Mouse (Mus musculus) stomach, embryonic 16.5 days (tissue): ENCODE data around the gene Elmo2. TPM values are rescaled to one million over a fixed set of nuclear protein-coding genes. Genes with fewer than 3 reads are reported as not detected.
A peak's percentile ranks its signal among the peaks of the same experiment; 100 is the strongest.

Experiments used
- ATAC-seq: fragments of 200-750 bp; cut with Nextera tagmentation; 2 replicates; pipeline ENCODE4 v1.8.0; 2017; ENCODE audit warnings: moderate number of reproducible peaks, moderate TSS enrichment; ENCODE audit not compliant: insufficient read depth, low FRiP score
- H3K27ac ChIP-seq: fragments of 300-500 bp; sonication (generic); 2 replicates; pipeline ENCODE4 v1.5.1; 2014; ENCODE audit warnings: low read length
- H3K27me3 ChIP-seq: fragments of 300-500 bp; sonication (generic); 2 replicates; pipeline ENCODE4 v1.6.1; 2014; ENCODE audit warnings: low read length, control low read depth, mixed read lengths; ENCODE audit not compliant: control insufficient read depth, insufficient read depth
- H3K36me3 ChIP-seq: fragments of 300-500 bp; sonication (generic); 2 replicates; pipeline ENCODE4 v1.6.1; 2014; ENCODE audit warnings: low read length; ENCODE audit not compliant: control insufficient read depth, insufficient read depth
- H3K4me1 ChIP-seq: fragments of 300-500 bp; sonication (generic); 2 replicates; pipeline ENCODE4 v1.6.1; 2014; ENCODE audit warnings: low read length, control low read depth, mixed read lengths; ENCODE audit not compliant: control insufficient read depth, insufficient read depth
- H3K4me2 ChIP-seq: fragments of 300-500 bp; sonication (generic); 2 replicates; pipeline ENCODE4 v1.6.1; 2014; ENCODE audit warnings: low read depth, low read length, mixed read lengths
- H3K4me3 ChIP-seq: fragments of 300-500 bp; sonication (generic); replicated peaks from 2 replicates; pipeline ENCODE4 v1.5.1; 2014; ENCODE audit warnings: mild to moderate bottlenecking, low read length
- H3K9ac ChIP-seq: fragments of 300-500 bp; sonication (generic); 2 replicates; pipeline ENCODE4 v1.6.1; 2014; ENCODE audit warnings: low read length
- H3K9me3 ChIP-seq: fragments of 300-500 bp; sonication (generic); replicated peaks from 2 replicates; pipeline ENCODE4 v1.6.1; 2016; ENCODE audit warnings: low read length, control low read depth; ENCODE audit not compliant: control insufficient read depth
- WGBS: fragments of 180-500 bp; shearing (Covaris S2); extraction: QIAGEN DNeasy Blood & Tissue Kit; methylation state at CpG from one replicate; pipeline ENCODE4 v1.1.7; 2014; 5-methylcytosine and 5-hydroxymethylcytosine counted together
- polyA plus RNA-seq: library from polyadenylated mRNA; unstranded; fragments of >200 nt; fragmentation: Nextera tagmentation; extraction: Ambion mirVana; gene quantifications from 2 replicates; pipeline ENCODE4 v1.2.1, GENCODE M21; 2015

The Elmo2 gene
- polyA plus RNA-seq, 1 experiment from 2014 or later = 56.0 TPM

GRCm38 (mm10) chr2:165307801-165308200 is 18.5 kb downstream of the Elmo2 start:
- Histone ChIP-seq H3K27me3 (no peaks in the 10 kb centered on the region), H3K4me1 (no peaks in the 10 kb centered on the region), H3K4me2 (no peak overlapping the region), H3K9ac (no peak overlapping the region), H3K9me3 (no peaks in the 10 kb centered on the region), H3K4me3 (no peak overlapping the region), H3K27ac (no peak overlapping the region), H3K36me3 (peaks cover 10% of the 10 kb centered on the region; the same call in 1 of the 2 replicates)
- no peak for ATAC-seq
- WGBS = 88% methylated on average over 6 of the region's 6 CpGs

GRCm38 (mm10) chr2:165305438-165305837 is 20.8 kb downstream of the Elmo2 start:
- H3K27ac ChIP-seq = no peak overlapping the region
- H3K4me1 ChIP-seq = no peaks in the 10 kb centered on the region
- H3K4me3 ChIP-seq = no peak overlapping the region
- no peak overlapping the region for H3K4me2 ChIP-seq
- no peaks in the 10 kb centered on the region for H3K27me3 ChIP-seq
- no peak overlapping the region for H3K9ac ChIP-seq
- peaks cover 14% of the 10 kb centered on the region for H3K36me3 ChIP-seq
- WGBS = 67% methylated on average over 8 of the region's 8 CpGs
- no peaks in the 10 kb centered on the region for H3K9me3 ChIP-seq
- no peak for ATAC-seq

DNA sequence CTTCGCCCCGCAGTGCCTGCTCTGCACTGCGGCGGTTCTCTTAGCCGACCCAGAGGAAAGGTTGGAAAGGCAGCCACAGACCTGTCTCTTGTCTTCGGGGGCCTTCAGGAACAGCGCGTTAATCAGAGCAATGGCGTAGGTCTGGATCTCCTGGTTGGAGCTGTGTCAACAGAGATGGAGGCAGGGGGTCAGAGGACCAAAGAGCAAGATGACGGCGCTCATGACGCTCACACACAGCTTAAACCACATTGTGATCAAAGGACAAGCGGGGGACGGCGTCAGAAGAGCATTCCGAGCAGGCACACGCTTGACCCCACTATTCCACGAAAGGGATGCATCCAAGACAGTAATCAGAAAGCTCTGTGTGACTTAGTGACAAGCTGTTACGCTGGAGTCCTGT is 21.5 kb downstream of the Elmo2 start:
- no peaks in the 10 kb centered on the region for H3K27me3 ChIP-seq
- no peak overlapping the region for H3K9ac ChIP-seq
- no peaks in the 10 kb centered on the region for H3K4me1 ChIP-seq
- H3K4me3 ChIP-seq = no peak overlapping the region
- peaks cover 14% of the 10 kb centered on the region for H3K36me3 ChIP-seq
- 77% methylated on average over 19 of the region's 19 CpGs for whole genome bisulfite sequencing
- no peak; the same call in 1 of the 2 replicates for ATAC-seq
- no peak overlapping the region for H3K27ac ChIP-seq
- no peaks in the 10 kb centered on the region for H3K9me3 ChIP-seq
- H3K4me2 ChIP-seq = no peak overlapping the region

GRCm38 (mm10) chr2:165303354-165304012 is 22.8 kb downstream of the Elmo2 start:
- H3K4me1 ChIP-seq = no peaks in the 10 kb centered on the region
- H3K9ac ChIP-seq = no peak overlapping the region
- H3K27ac ChIP-seq = no peak overlapping the region
- no peak overlapping the region for H3K4me3 ChIP-seq
- H3K36me3 ChIP-seq = peaks cover 14% of the 10 kb centered on the region
- H3K27me3 ChIP-seq = no peaks in the 10 kb centered on the region
- no peak for ATAC-seq
- 95% methylated on average over 6 of the region's 6 CpGs for WGBS
- no peaks in the 10 kb centered on the region for H3K9me3 ChIP-seq
- H3K4me2 ChIP-seq = no peak overlapping the region

- Histone ChIP-seq H3K9ac (no peak overlapping the region), H3K4me2 (no peak overlapping the region), H3K4me1 (no peaks in the 10 kb centered on the region), H3K4me3 (no peak overlapping the region), H3K27me3 (no peaks in the 10 kb centered on the region), H3K36me3 (peaks cover 14% of the 10 kb centered on the region), H3K9me3 (no peaks in the 10 kb centered on the region), H3K27ac (no peak overlapping the region)
- WGBS = 74% methylated on average over 3 of the region's 3 CpGs
- no peak for ATAC-seq
Observed at GRCm38 (mm10) chr2:165301409-165301808, 24.9 kb downstream of the Elmo2 start.

DNA sequence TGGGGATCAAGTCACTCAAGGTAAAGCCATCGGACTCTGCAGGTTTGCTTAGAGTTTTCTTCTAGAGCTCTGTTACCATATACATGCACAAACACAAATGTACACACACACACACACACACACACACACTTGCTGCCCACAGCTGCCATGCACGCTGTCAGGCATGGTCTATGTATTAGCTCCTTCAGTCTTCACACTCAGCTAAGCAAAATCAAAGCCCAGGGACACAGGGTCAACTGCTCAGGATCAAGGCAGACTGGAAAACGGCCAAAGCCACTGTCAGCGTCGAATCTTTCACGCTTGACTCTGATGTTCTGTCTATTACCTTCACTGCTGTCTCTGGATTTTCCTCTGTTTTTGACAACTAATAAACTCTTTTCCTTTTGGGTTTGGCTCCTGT is 25.4 kb downstream of the Elmo2 start:
- H3K27me3 ChIP-seq = no peaks in the 10 kb centered on the region
- H3K9me3 ChIP-seq = no peaks in the 10 kb centered on the region
- H3K9ac ChIP-seq = no peak overlapping the region
- H3K4me3 ChIP-seq = no peak overlapping the region
- no peak for ATAC-seq
- no peak overlapping the region for H3K4me2 ChIP-seq
- 91% methylated on average over 6 of the region's 6 CpGs for WGBS
- peaks cover 14% of the 10 kb centered on the region for H3K36me3 ChIP-seq
- H3K27ac ChIP-seq = no peak overlapping the region
- no peaks in the 10 kb centered on the region for H3K4me1 ChIP-seq

DNA sequence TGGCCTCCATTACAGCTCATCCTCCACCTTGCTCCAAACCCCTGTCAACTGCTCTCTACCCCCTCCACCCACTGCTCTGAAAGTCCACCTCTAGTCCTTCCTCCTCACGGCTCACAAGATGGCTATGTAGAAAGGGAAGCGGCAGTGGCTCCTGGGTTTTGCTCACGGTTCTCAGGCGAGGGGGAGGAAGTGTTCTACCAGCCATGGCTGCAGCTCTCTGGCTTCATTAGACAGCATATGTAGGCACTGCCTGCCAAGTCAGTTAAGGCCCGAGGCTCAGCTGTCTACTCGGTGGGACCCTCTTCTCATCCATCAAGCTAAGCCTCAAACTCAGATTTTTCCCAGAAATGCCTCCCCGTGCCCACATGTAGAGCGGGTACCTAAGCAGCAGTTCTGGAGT is 25.9 kb downstream of the Elmo2 start:
- H3K9me3 ChIP-seq = no peaks in the 10 kb centered on the region
- H3K4me1 ChIP-seq = no peaks in the 10 kb centered on the region
- ATAC-seq = no peak
- H3K36me3 ChIP-seq = peaks cover 14% of the 10 kb centered on the region
- H3K9ac ChIP-seq = no peak overlapping the region
- no peak overlapping the region for H3K4me2 ChIP-seq
- no peak overlapping the region for H3K4me3 ChIP-seq
- no peak overlapping the region for H3K27ac ChIP-seq
- WGBS = 78% methylated on average over 8 of the region's 8 CpGs
- no peaks in the 10 kb centered on the region for H3K27me3 ChIP-seq

DNA sequence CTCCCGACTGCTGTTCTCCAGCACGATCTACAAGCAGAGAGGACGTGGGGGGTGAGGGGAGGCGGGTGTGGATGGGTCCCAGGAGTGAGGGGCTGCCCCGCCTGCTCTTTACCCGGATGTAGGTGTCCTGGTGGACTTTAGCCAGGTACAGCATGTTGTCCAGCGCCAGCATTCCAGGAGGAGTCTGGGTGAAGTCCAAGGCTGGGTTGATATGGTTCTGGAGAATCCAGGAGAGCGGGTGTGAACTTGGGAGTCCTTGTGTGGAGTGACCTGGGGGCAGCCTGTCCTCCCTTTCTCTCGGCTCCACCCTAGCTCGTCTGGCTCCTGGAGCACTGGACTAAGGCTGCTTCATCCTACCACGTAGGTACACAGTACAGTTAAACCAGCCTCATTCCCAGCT is 28.9 kb downstream of the Elmo2 start:
- Histone ChIP-seq H3K27me3 (no peaks in the 10 kb centered on the region), H3K4me1 (no peaks in the 10 kb centered on the region), H3K4me2 (no peak overlapping the region), H3K27ac (no peak overlapping the region), H3K4me3 (no peak overlapping the region), H3K9ac (no peak overlapping the region), H3K36me3 (peaks cover 3% of the 10 kb centered on the region; the same call in 1 of the 2 replicates), H3K9me3 (no peaks in the 10 kb centered on the region)
- WGBS = 89% methylated on average over 11 of the region's 11 CpGs
- ATAC-seq = 0 out of 2 replicates have a peak, but pooled peaks have one; percentile 27

DNA sequence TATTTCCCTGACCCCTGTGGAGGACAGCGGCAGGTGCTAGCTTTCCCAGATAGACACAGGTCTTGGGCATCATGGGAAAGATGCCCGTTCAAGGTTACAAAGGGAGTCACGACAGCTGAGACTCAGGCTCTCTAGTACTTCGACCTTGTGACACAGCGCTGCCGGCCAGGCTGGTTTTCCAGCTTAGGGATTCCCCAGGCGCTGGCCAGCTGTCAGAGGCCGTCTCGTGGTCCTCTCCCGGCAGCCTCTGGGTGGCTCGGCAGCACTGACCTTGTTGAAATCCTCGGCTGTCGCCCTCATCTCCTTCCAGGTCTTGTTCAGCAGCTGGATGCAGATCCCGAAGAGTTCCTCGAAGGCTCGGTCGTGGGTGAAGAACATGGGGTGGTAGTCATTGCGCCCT is 29.7 kb downstream of the Elmo2 start:
- 85% methylated on average over 18 of the region's 18 CpGs for WGBS
- H3K9me3 ChIP-seq = no peaks in the 10 kb centered on the region
- H3K4me1 ChIP-seq = no peaks in the 10 kb centered on the region
- no peak overlapping the region for H3K4me3 ChIP-seq
- H3K27ac ChIP-seq = no peak overlapping the region
- no peaks in the 10 kb centered on the region for H3K27me3 ChIP-seq
- H3K9ac ChIP-seq = no peak overlapping the region
- H3K36me3 ChIP-seq = peaks cover 3% of the 10 kb centered on the region; the same call in 1 of the 2 replicates
- H3K4me2 ChIP-seq = no peak overlapping the region
- ATAC-seq = no peak
